Mouse (Mus musculus) lung, embryonic 14.5 days (tissue): ENCODE results near the gene Ccdc194. TPM values are rescaled to one million over a fixed set of nuclear protein-coding genes. Genes with fewer than 3 reads are reported as not detected.
A peak's percentile ranks its signal among the peaks of the same experiment; 100 is the strongest.
"Not testable (repeated sequence)": the region's sequence is repeated elsewhere in the genome, so short reads cannot be mapped to it uniquely, and the experiment has no call there.

Experiments
- ATAC-seq: fragments of 200-750 bp; cut with Nextera tagmentation; 2 replicates; pipeline ENCODE4 v1.8.0; 2017; ENCODE audit warnings: mild to moderate bottlenecking, moderate TSS enrichment, moderate library complexity; ENCODE audit not compliant: insufficient read depth
- DNase-seq: peaks from one replicate; pipeline ENCODE4 v3.0.0-alpha.2; 2015
- H3K27ac ChIP-seq: fragments of 300-500 bp; sonication (generic); 2 replicates; pipeline ENCODE4 v1.5.1; 2014; ENCODE audit warnings: low read depth, mild to moderate bottlenecking, moderate library complexity
- H3K27me3 ChIP-seq: fragments of 300-500 bp; sonication (generic); 2 replicates; pipeline ENCODE4 v1.6.1; 2014; ENCODE audit warnings: low read length, control low read depth; ENCODE audit not compliant: insufficient read depth
- H3K36me3 ChIP-seq: fragments of 300-500 bp; sonication (generic); 2 replicates; pipeline ENCODE4 v1.6.1; 2014; ENCODE audit warnings: control low read depth; ENCODE audit not compliant: insufficient read depth
- H3K4me1 ChIP-seq: fragments of 300-500 bp; sonication (generic); 2 replicates; pipeline ENCODE4 v1.6.1; 2014; ENCODE audit warnings: antibody characterized with exemption, control low read depth; ENCODE audit not compliant: insufficient read depth
- H3K4me2 ChIP-seq: fragments of 300-500 bp; sonication (generic); 2 replicates; pipeline ENCODE4 v1.6.1; 2014; ENCODE audit warnings: mild to moderate bottlenecking
- H3K4me3 ChIP-seq: fragments of 300-500 bp; sonication (generic); 2 replicates; pipeline ENCODE4 v1.5.1; 2014; ENCODE audit warnings: low read depth, low read length
- H3K9ac ChIP-seq: fragments of 300-500 bp; sonication (generic); 2 replicates; pipeline ENCODE4 v1.6.1; 2014
- H3K9me3 ChIP-seq: fragments of 300-500 bp; sonication (generic); 2 replicates; pipeline ENCODE4 v1.6.1; 2016; ENCODE audit warnings: low read depth, low read length, control low read depth
- CTCF ChIP-seq: IDR thresholded peaks from 2 replicates; pipeline ENCODE4 v1.5.1; 2016; ENCODE audit warnings: antibody characterized with exemption, low read depth
- WGBS: fragments of 180-500 bp; shearing (Covaris S2); extraction: QIAGEN DNeasy Blood & Tissue Kit; methylation state at CpG from one replicate; pipeline ENCODE4 v1.1.7; 2014; 5-methylcytosine and 5-hydroxymethylcytosine counted together
- polyA plus RNA-seq: library from polyadenylated mRNA; unstranded; fragments of >200 nt; fragmentation: Nextera tagmentation; extraction: Ambion mirVana; gene quantifications from 2 replicates; pipeline ENCODE4 v1.2.1, GENCODE M21; 2014

The Ccdc194 gene
- polyA plus RNA-seq, 1 experiment from 2014 or later, result 1.0 TPM

GRCm38 (mm10) chr8:71521634-71522033 lies 3.9 kb downstream of the Ccdc194 start:
- 0 out of 2 replicates have a peak overlapping the region, but pooled peaks have one; percentile 1 for H3K4me2 ChIP-seq
- TF ChIP-seq CTCF, result peak; percentile 97
- no peak overlapping the region for H3K4me3 ChIP-seq
- peaks cover 15% of the 10 kb centered on the region for H3K27me3 ChIP-seq
- H3K9me3 ChIP-seq, result no peaks in the 10 kb centered on the region
- no peaks in the 10 kb centered on the region for H3K36me3 ChIP-seq
- ATAC-seq (peak; percentile 94), DNase-seq (peak; percentile 98)
- H3K27ac ChIP-seq, result no peak overlapping the region
- H3K9ac ChIP-seq, result no peak overlapping the region
- H3K4me1 ChIP-seq, result no peaks in the 10 kb centered on the region; the same call in 1 of the 2 replicates
- WGBS, result 2% methylated on average over 17 of the region's 17 CpGs

DNA sequence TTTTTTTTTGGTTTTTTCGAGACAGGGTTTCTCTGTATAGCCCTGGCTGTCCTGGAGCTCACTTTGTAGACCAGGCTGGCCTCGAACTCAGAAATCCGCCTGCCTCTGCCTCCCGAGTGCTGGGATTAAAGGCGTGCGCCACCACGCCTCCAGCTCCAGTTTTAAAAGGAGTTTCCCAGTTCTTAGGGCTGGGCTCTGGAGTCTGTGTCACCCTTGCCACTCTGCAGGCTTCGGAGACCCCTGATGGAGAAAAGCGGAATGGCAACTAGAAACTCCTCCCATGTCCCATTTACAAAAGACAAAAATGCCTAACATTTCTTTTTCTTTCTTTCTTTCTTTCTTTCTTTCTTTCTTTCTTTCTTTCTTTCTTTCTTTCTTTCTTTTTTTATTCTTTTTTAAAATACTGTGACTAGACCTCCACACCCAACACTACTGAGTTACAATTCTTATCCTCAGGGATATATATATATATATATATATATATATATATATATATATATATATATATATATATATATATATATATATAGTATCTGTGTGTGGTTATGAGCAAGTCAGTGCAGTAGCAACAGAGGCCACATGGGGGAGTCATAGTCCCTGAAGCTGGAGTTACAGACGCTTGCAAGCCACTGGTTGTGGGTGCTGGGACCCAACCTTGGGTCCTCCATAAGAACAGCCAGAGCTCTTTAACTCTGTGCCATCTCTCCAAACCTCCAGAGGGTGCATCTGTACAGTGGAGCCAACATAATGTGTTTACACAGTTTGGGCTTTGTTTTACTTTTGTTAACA lies 6.3 kb downstream of the Ccdc194 start:
- DNase-seq, result peak; percentile 94
- H3K27ac ChIP-seq, H3K36me3 ChIP-seq, H3K4me3 ChIP-seq, H3K9ac ChIP-seq, ATAC-seq, H3K4me1 ChIP-seq, H3K4me2 ChIP-seq, H3K9me3 ChIP-seq, H3K27me3 ChIP-seq: not testable (repeated sequence)
- 40% methylated on average over 9 of the region's 10 CpGs for WGBS
- peak; percentile 72 for TF ChIP-seq CTCF

GRCm38 (mm10) chr8:71516786-71517185 lies 8.7 kb downstream of the Ccdc194 start:
- Histone ChIP-seq H3K4me2 (no peak overlapping the region), H3K4me1 (no peaks in the 10 kb centered on the region), H3K9me3 (no peaks in the 10 kb centered on the region), H3K4me3 (no peak overlapping the region), H3K27me3 (no peaks in the 10 kb centered on the region), H3K9ac (no peak overlapping the region), H3K36me3 (no peaks in the 10 kb centered on the region), H3K27ac (no peak overlapping the region)
- TF ChIP-seq CTCF, result no peak
- DNase-seq (peak; percentile 61), ATAC-seq (no peak)
- 1% methylated on average over 6 of the region's 6 CpGs for WGBS

GRCm38 (mm10) chr8:71515043-71515442 lies 10.5 kb downstream of the Ccdc194 start:
- DNase-seq, result no peak
- WGBS, result 56% methylated on average over 5 of the region's 5 CpGs
- no peak; the same call in 1 of the 2 replicates for TF ChIP-seq CTCF
- Histone ChIP-seq H3K9me3 (no peaks in the 10 kb centered on the region), H3K27me3 (no peaks in the 10 kb centered on the region), H3K36me3 (no peaks in the 10 kb centered on the region), H3K9ac (no peak overlapping the region), H3K4me2 (no peak overlapping the region), H3K4me1 (no peaks in the 10 kb centered on the region), H3K27ac (no peak overlapping the region), H3K4me3 (no peak overlapping the region)
- no peak for ATAC-seq

DNA sequence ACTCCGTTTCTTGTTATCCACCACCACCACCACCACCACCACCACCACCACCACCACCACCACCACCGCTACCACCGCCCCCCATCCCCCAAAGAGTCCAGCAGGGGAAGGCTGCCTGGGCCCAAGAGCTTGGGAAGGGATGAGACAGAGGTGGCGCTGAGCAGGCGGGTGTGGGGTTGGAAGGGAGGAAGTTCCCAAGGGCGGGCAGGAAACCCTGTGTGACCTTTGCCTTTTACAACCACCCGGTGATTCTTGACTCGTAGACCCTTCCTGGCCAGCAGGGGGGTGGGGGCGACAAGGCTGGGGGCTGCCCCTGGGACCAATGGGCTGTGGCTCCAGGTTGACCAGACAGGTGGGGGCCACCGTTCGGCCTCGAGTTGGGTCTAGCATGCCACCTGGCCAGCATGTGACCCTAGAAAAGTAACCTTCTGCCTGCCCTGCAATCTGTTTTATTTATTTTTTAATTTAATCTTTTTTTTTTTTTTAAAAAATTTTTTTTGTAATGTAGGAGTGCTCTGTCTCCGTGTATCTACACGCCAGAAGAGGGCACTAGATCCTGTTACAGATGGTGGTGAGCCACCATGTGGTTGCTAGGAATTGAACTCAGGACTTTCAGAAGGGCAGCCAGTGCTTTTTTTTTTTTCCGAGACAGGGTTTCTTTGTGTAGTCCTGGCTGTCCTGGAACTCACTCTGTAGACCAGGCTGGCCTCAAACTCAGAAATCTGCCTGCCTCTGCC lies 12.3 kb downstream of the Ccdc194 start:
- Histone ChIP-seq H3K9me3 (no peaks in the 10 kb centered on the region), H3K9ac (no peak overlapping the region), H3K36me3 (no peaks in the 10 kb centered on the region), H3K4me3 (no peak overlapping the region), H3K4me1 (no peaks in the 10 kb centered on the region), H3K27me3 (peaks cover 9% of the 10 kb centered on the region), H3K4me2 (no peak overlapping the region), H3K27ac (no peak overlapping the region)
- WGBS, result 61% methylated on average over 15 of the region's 15 CpGs
- no peak for DNase-seq
- no peak for ATAC-seq
- no peak for TF ChIP-seq CTCF

DNA sequence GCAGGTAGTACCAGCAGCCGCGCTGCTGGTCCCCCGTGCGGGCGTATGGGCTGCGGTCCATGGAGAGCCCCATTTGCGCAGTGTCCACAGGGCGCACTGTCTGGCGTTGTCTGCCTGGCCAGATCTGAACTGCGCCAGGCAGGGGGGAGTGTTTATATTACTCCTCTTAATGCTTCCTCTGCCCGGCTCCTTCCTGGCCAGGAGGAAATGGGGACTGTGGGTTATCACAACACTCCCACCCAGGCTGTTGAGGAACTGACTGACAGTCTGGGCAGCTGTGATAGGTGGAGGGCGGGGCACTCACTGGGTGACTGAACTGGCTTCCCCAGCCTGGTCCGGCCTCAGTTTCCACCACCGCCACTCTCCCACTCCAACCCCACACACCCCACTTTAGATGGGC lies 13.9 kb downstream of the Ccdc194 start, which contains the start of gene Plvap:
Plvap (minus strand) TSS at position 109 of the 400 bp plus-strand sequence.
- H3K9ac ChIP-seq, result peak within 1 kb of the TSS; percentile 9; the same call in 1 of the 2 replicates
- H3K27ac ChIP-seq, result peak within 1 kb of the TSS; percentile 3; the same call in 1 of the 2 replicates
- peak; percentile 69 for ATAC-seq
- no peaks in the 10 kb centered on the region for H3K36me3 ChIP-seq
- peak within 1 kb of the TSS; percentile 33 for H3K4me3 ChIP-seq
- H3K4me1 ChIP-seq, result no peaks in the 10 kb centered on the region
- 26% methylated on average over 13 of the region's 14 CpGs for WGBS
- no peaks in the 10 kb centered on the region for H3K9me3 ChIP-seq
- peak within 1 kb of the TSS; percentile 51 for H3K4me2 ChIP-seq
- peak; percentile 65 for DNase-seq
- TF ChIP-seq CTCF, result no peak
- H3K27me3 ChIP-seq, result peaks cover 25% of the 10 kb centered on the region

DNA sequence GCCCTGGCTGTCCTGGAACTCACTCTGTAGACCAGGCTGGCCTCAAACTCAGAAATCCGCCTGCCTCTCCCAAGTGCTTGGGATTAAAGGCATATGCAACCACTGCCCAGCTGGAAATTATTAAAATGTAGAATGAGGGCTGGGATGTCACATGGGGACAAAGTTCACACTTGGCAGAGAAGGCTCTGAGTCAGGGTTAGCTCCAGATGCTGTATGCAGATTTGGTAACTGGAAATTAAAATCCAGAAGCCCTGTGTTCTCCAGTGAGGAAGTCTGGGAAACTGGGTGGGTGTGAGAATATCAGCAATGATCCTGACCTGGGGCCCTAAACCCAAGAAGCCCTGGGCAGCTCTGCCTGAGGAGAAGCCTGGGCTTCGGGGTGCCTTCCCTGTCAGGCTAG lies 16.2 kb downstream of the Ccdc194 start:
- H3K4me2 ChIP-seq, result peak overlapping the region; percentile 51
- WGBS, result 65% methylated on average over 2 of the region's 2 CpGs

More for the DNA sequence above, 16.2 kb downstream of the Ccdc194 start:
- no peak overlapping the region for H3K27ac ChIP-seq
- DNase-seq (no peak), ATAC-seq (no peak)
- H3K27me3 ChIP-seq, result peaks cover 33% of the 10 kb centered on the region
- H3K4me3 ChIP-seq, result peak overlapping the region; percentile 22
- 0 out of 2 replicates have a peak, but pooled peaks cover 4% of the 10 kb centered on the region for H3K36me3 ChIP-seq
- no peak overlapping the region for H3K9ac ChIP-seq
- no peak for TF ChIP-seq CTCF
- H3K9me3 ChIP-seq, result no peaks in the 10 kb centered on the region
- no peaks in the 10 kb centered on the region for H3K4me1 ChIP-seq
